Mouse (Mus musculus) hindbrain, embryonic 12.5 days (tissue): ENCODE measurements around the gene Pfas. TPM values are rescaled to one million over a fixed set of nuclear protein-coding genes. Genes with fewer than 3 reads are reported as not detected.
"Not testable (repeated sequence)": the region's sequence is repeated elsewhere in the genome, so short reads cannot be mapped to it uniquely, and the experiment has no call there.

Experiments
- ATAC-seq: fragments of 200-750 bp; cut with Nextera tagmentation; 2 replicates; pipeline ENCODE4 v1.8.0; 2017; ENCODE audit warnings: moderate TSS enrichment; ENCODE audit not compliant: low FRiP score
- H3K27ac ChIP-seq: fragments of 300-500 bp; sonication (generic); 2 replicates; pipeline ENCODE4 v1.5.1; 2016; ENCODE audit warnings: mild to moderate bottlenecking
- H3K27me3 ChIP-seq: fragments of 300-500 bp; sonication (generic); 2 replicates; pipeline ENCODE4 v1.6.1; 2016; ENCODE audit warnings: mild to moderate bottlenecking
- H3K36me3 ChIP-seq: fragments of 300-500 bp; sonication (generic); 2 replicates; pipeline ENCODE4 v1.6.1; 2016; ENCODE audit warnings: mild to moderate bottlenecking
- H3K4me1 ChIP-seq: fragments of 300-500 bp; sonication (generic); 2 replicates; pipeline ENCODE4 v1.6.1; 2016
- H3K4me2 ChIP-seq: fragments of 300-500 bp; sonication (generic); replicated peaks from 2 replicates; pipeline ENCODE4 v1.6.1; 2016; ENCODE audit warnings: mild to moderate bottlenecking
- H3K4me3 ChIP-seq: fragments of 300-500 bp; sonication (generic); 2 replicates; pipeline ENCODE4 v1.5.1; 2016; ENCODE audit warnings: mild to moderate bottlenecking
- H3K9ac ChIP-seq: fragments of 300-500 bp; sonication (generic); 2 replicates; pipeline ENCODE4 v1.6.1; 2016; ENCODE audit warnings: mild to moderate bottlenecking, moderate library complexity
- H3K9me3 ChIP-seq: fragments of 300-500 bp; sonication (generic); replicated peaks from 2 replicates; pipeline ENCODE4 v1.6.1; 2016; ENCODE audit warnings: mild to moderate bottlenecking
- WGBS: fragments of 180-500 bp; shearing (Covaris S2); methylation state at CpG from one replicate; pipeline ENCODE4 v1.1.7; 2016; 5-methylcytosine and 5-hydroxymethylcytosine counted together
- microRNA-seq: library from miRNA; unstranded; fragments of <30 nt; microRNA quantifications from one replicate; pipeline ENCODE4, GENCODE M21; 2017
- polyA plus RNA-seq: library from polyadenylated mRNA; unstranded; fragments of >200 nt; fragmentation: Nextera tagmentation; extraction: Ambion mirVana; gene quantifications from 2 replicates; pipeline ENCODE4 v1.2.1, GENCODE M21; 2016

Gene Pfas
- polyA plus RNA-seq, 1 experiment from 2014 or later: 31.0 TPM

DNA sequence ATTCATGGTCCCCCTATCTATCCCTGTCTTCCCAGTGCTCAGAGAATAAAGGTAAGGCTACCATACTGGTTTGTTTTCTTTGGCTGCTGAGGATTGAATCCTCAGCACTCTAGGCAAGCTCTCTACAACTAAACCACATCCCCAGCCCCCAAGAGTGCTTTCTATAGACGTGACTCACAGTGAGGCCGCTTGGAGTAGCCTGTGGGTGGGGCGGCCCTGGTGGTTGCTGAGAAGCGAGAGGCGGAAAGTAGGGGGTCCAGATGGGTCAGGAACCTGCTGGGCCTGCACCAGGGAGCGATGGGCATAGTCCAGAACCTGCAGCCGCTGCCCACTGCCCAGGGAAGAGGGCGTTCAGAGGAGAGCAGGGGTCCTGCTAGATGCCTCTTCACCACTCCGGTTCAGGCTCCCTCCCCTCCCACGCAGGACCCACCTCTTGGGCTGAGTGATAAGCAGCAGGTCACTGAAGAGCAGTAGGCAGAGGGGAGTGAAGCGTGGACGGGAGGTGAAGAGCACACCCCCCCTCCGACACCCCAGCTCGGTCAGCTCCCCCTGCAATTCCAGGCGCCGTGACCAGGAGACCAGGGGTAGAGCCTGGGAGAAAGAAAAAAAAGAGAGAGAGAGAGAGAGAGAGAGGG lies 61.3 kb downstream of the Pfas start:
- H3K27me3 ChIP-seq: peaks cover 36% of the 10 kb centered on the region
- H3K4me2 ChIP-seq: peak overlapping the region; percentile 45
- no peak for ATAC-seq
- no peaks in the 10 kb centered on the region for H3K9me3 ChIP-seq
- peak overlapping the region; percentile 55 for H3K9ac ChIP-seq
- H3K27ac ChIP-seq: peak overlapping the region; percentile 57; the same call in 1 of the 2 replicates
- H3K4me3 ChIP-seq: peak overlapping the region; percentile 32
- H3K36me3 ChIP-seq: no peaks in the 10 kb centered on the region
- H3K4me1 ChIP-seq: peaks cover 2% of the 10 kb centered on the region; the same call in 1 of the 2 replicates
- WGBS: 6% methylated on average over 14 of the region's 16 CpGs

DNA sequence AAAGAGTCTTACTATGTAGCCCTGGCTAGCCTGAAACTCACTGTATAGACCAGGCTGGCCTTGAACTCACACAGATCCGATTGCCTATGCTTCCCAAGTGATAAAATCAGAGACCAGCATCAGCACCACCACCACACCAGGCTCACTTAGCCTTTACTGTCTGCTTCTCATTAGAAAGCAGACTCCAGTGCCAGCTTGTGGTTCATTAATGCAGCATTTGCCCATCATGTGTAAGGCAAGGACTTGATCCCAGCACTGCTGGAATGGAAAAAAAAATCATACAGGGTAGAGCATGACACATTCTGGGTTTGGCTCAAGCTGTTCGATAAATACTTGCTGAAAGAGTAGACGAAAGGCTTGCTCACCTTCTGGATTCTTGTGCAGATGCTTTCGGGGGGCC lies 62.3 kb downstream of the Pfas start:
- no peaks in the 10 kb centered on the region for H3K36me3 ChIP-seq
- H3K4me3 ChIP-seq: no peak overlapping the region
- H3K9me3 ChIP-seq: no peaks in the 10 kb centered on the region
- peaks cover 2% of the 10 kb centered on the region; the same call in 1 of the 2 replicates for H3K4me1 ChIP-seq
- peak overlapping the region; percentile 45 for H3K4me2 ChIP-seq
- peaks cover 26% of the 10 kb centered on the region for H3K27me3 ChIP-seq
- no peak for ATAC-seq
- no peak overlapping the region for H3K27ac ChIP-seq
- H3K9ac ChIP-seq: no peak overlapping the region
- 91% methylated on average over 4 of the region's 4 CpGs for WGBS

DNA sequence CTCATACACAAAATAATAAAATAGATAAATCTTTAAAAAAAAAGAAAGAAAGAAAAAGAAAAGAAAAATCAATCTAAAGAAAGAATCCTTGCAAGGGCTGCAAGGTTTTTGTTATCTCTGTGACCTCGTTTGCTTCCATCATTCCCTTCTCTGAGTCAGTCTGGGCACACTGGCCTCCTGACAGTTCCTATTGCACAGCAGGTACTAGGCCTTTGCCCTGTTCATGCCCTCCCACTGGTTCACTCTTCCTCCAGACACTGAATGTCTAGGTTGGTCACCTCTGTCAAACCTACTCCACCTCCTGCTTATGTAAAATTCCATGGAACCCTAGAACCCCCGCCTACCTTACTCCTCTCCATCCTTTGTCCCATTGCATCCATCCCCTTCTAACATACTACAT lies 63.0 kb downstream of the Pfas start:
- no peak for ATAC-seq
- Histone ChIP-seq H3K4me2 (no peak overlapping the region), H3K9me3 (no peaks in the 10 kb centered on the region), H3K27ac (no peak overlapping the region), H3K4me1 (peaks cover 7% of the 10 kb centered on the region), H3K36me3 (no peaks in the 10 kb centered on the region), H3K27me3 (peaks cover 24% of the 10 kb centered on the region), H3K9ac (no peak overlapping the region), H3K4me3 (no peak overlapping the region)
- 69% methylated on average over 2 of the region's 2 CpGs for WGBS

DNA sequence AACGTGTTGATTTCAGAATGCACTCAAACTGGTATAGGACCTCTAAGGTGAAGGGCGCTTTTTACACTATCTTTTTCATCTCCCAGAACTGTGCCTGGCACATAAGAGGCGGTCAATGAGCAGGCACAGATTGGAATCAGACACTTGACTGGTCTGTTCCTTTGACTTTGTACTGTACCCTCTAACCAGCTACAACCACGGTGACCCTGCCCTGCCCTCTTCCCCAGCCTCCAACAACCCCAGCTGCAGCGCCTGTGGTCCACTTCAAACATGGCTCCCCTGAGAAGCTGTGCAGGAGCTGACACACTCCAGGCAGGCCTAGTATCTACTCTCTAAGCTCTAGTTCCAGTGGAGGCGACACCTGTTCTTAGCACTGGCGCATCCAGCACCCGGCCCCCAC lies 65.5 kb downstream of the Pfas start:
- H3K27me3 ChIP-seq: peaks cover 20% of the 10 kb centered on the region
- H3K27ac ChIP-seq: no peak overlapping the region
- no peak overlapping the region for H3K4me3 ChIP-seq
- H3K4me2 ChIP-seq: no peak overlapping the region
- H3K9me3 ChIP-seq: no peaks in the 10 kb centered on the region
- peaks cover 8% of the 10 kb centered on the region for H3K4me1 ChIP-seq
- H3K9ac ChIP-seq: no peak overlapping the region
- ATAC-seq: no peak
- 90% methylated on average over 8 of the region's 8 CpGs for WGBS
- H3K36me3 ChIP-seq: no peaks in the 10 kb centered on the region

DNA sequence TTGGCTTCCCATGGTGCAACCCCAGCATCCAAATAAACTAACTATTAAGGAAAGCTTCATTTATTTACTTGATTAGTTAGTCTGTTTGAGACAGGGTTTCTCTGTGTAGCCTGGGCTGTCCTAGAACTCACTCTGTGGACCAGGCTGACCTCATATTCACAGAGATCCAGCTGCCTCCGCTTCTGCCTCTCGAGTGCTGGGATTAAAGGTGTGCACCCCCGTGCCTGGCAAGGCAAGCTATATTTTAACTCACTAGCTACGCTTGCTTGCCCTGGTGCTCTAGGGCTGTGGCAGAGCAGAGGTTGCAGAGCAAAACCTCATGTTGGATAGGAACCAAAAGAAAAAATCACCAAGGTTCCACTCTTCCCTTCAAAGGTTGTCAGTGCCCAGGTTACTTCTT lies 67.7 kb downstream of the Pfas start:
- Histone ChIP-seq H3K36me3 (no peaks in the 10 kb centered on the region), H3K27me3 (no peaks in the 10 kb centered on the region), H3K4me1 (peaks cover 6% of the 10 kb centered on the region), H3K4me2 (peak overlapping the region; percentile 61), H3K4me3 (peak overlapping the region; percentile 46), H3K27ac (no peak overlapping the region), H3K9ac (peak overlapping the region; percentile 67), H3K9me3 (no peaks in the 10 kb centered on the region)
- ATAC-seq: no peak
- 67% methylated on average over 4 of the region's 4 CpGs for WGBS

DNA sequence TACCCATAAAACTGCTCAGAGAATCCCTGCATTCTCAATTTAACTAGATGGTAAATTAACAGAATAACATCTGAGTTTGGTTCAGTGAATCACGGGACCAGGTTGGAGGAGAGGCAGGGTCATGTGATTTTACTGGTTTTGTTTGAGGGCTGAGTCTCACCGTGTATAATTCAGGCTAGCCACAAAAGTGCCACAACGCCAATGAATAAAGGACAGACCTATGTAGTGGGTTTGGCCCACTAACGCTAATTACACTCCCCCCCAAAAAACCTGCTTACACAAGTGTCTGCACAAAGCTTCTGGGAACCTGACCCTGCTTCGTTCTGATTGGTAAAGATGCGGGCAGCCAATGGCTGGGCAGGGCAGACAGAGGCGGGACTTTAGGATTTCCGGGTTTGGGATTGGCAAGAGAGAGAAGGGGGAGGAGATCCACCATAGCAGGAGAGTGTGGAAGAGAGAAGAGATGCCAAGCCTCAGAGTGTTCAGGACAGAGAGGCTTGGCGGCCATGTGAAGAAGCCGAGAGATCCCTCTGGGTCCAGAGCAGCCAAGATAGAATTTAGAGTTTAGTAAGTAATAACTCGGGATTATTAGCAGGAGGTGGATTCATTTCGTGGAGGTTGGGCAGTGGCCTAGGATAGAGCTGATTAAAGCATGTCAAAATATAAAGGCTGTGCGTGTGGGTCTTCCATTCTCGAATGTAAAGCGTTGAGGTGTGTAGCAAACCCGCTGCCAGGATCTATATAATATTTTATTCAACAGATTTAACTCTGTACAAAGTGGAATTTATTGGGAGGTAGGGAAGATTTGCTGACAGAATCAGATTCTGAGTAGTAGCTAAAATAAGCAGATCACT lies 68.6 kb downstream of the Pfas start:
- Histone ChIP-seq H3K36me3 (no peaks in the 10 kb centered on the region), H3K9me3 (no peaks in the 10 kb centered on the region), H3K27me3 (no peaks in the 10 kb centered on the region), H3K4me1 (peaks cover 6% of the 10 kb centered on the region), H3K9ac (peak overlapping the region; percentile 67), H3K27ac (peak overlapping the region; percentile 70), H3K4me2 (peak overlapping the region; percentile 61), H3K4me3 (peak overlapping the region; percentile 46)
- WGBS: 3% methylated on average over 16 of the region's 16 CpGs
- ATAC-seq: peak; percentile 98

DNA sequence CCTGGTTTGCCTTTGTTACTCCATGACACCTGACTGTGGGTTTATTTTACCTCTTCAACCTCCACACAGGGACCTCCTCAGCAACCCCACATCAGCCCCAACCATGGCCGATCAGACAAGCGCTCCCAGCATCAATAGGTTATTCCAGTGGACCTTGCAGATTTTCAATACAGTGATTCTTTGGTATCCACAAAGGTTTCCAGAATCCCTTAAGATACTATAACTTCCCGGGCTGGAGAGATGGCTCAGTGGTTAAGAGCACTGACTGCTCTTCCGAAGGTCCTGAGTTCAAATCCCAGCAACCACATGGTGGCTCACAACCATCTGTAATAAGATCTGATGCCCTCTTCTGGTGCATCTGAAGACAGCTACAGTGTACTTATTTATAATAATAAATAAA lies 71.3 kb downstream of the Pfas start:
- H3K9me3 ChIP-seq, H3K27ac ChIP-seq, H3K36me3 ChIP-seq, ATAC-seq, H3K4me3 ChIP-seq, H3K4me2 ChIP-seq, H3K27me3 ChIP-seq, H3K4me1 ChIP-seq, H3K9ac ChIP-seq: not testable (repeated sequence)
- 84% methylated on average over 4 of the region's 4 CpGs for WGBS

Small RNAs within 50 kb of the gene (microRNA-seq; reads per million reads assigned to microRNA genes)
- 9.5 reads per million, percentile 20 among the genes with 10 or more reads in this experiment for gene Mir3062

Other genes starting within 250 kb of the Pfas start
- 76.2 and 77.1 TPM in 2 replicates for gene Ndel1, start 136.6 kb downstream of the Pfas start, polyA plus RNA-seq
- gene Rnf222, start 119.9 kb downstream of the Pfas start, polyA plus RNA-seq: 0.07 TPM in 1 of 2 replicates, not detected in the other
- 624 and 749 TPM in 2 replicates for gene Rpl26, start 106.9 kb downstream of the Pfas start, polyA plus RNA-seq
- gene Odf4, start 81.4 kb downstream of the Pfas start, polyA plus RNA-seq: 0.36 TPM in 1 of 2 replicates, not detected in the other
- 8.5 TPM in 2 replicates for gene Arhgef15, start 51.0 kb downstream of the Pfas start, polyA plus RNA-seq
- 2.3 TPM in 2 replicates for gene Slc25a35, start 40.3 kb downstream of the Pfas start, polyA plus RNA-seq
- gene Rangrf, start 33.3 kb downstream of the Pfas start, polyA plus RNA-seq: 34.4 and 38.3 TPM in 2 replicates
- 64.8 and 66.4 TPM in 2 replicates for gene Ctc1, start 7.5 kb upstream of the Pfas start, polyA plus RNA-seq
- 95.5 and 100 TPM in 2 replicates for gene Aurkb, start 37.2 kb upstream of the Pfas start, polyA plus RNA-seq
- 15.8 and 16.6 TPM in 2 replicates for gene Borcs6, start 51.3 kb upstream of the Pfas start, polyA plus RNA-seq
- gene Tmem107, start 62.3 kb upstream of the Pfas start, polyA plus RNA-seq: 39.4 and 45.1 TPM in 2 replicates
- 140 and 159 TPM in 2 replicates for gene Vamp2, start 80.0 kb upstream of the Pfas start, polyA plus RNA-seq
- gene Per1, start 86.8 kb upstream of the Pfas start, polyA plus RNA-seq: 9.8 and 11.6 TPM in 2 replicates
- gene Hes7, start 111.9 kb upstream of the Pfas start, polyA plus RNA-seq: 0.25 and 0.49 TPM in 2 replicates
- 0.26 and 0.29 TPM in 2 replicates for gene 9130213A22Rik, start 114.1 kb upstream of the Pfas start, polyA plus RNA-seq
- 0.41 and 0.65 TPM in 2 replicates for gene Aloxe3, start 117.4 kb upstream of the Pfas start, polyA plus RNA-seq
- gene Alox12b, start 148.5 kb upstream of the Pfas start, polyA plus RNA-seq: 0.12 TPM in 2 replicates
- gene Alox8, start 189.4 kb upstream of the Pfas start, polyA plus RNA-seq: 0.06 and 0.07 TPM in 2 replicates
- gene Gucy2e, start 228.6 kb upstream of the Pfas start, polyA plus RNA-seq: 0.04 and 0.13 TPM in 2 replicates